Mouse (Mus musculus): ENCODE measurements around the gene Clstn2.

The Clstn2 gene

GRCm38 (mm10) chr9:97950378-97951006 lies 82.5 kb downstream of the Clstn2 start:
- in situ Hi-C loops (cut with MboI): no loop called here

- in situ Hi-C loops (cut with MboI): no loop called here
Measured at GRCm38 (mm10) chr9:97919326-97919725, 113.7 kb downstream of the Clstn2 start.

GRCm38 (mm10) chr9:97891415-97891814 lies 141.6 kb downstream of the Clstn2 start:
- in situ Hi-C loops (cut with MboI): no loop called here

GRCm38 (mm10) chr9:97883336-97883735 lies 149.6 kb downstream of the Clstn2 start:
- in situ Hi-C loops (cut with MboI): no loop called here

- in situ Hi-C loops (cut with MboI): no loop called here
Measured at GRCm38 (mm10) chr9:97867013-97867700, 165.8 kb downstream of the Clstn2 start.

- in situ Hi-C loops (cut with MboI): no loop called here
Measured at GRCm38 (mm10) chr9:97852859-97853258, 180.1 kb downstream of the Clstn2 start.

- in situ Hi-C loops (cut with MboI): no loop called here
Measured at GRCm38 (mm10) chr9:97847873-97848838, 184.8 kb downstream of the Clstn2 start.

- in situ Hi-C loops (cut with MboI): no loop called here
Measured at GRCm38 (mm10) chr9:97842054-97842453, 190.9 kb downstream of the Clstn2 start.

- in situ Hi-C loops (cut with MboI): no loop called here
Measured at GRCm38 (mm10) chr9:97831216-97831615, 201.8 kb downstream of the Clstn2 start.

- in situ Hi-C loops (cut with MboI): no loop called here
Measured at GRCm38 (mm10) chr9:97829919-97830318, 203.1 kb downstream of the Clstn2 start.

- in situ Hi-C loops (cut with MboI): no loop called here
Measured at GRCm38 (mm10) chr9:97827689-97828088, 205.3 kb downstream of the Clstn2 start.

- in situ Hi-C loops (cut with MboI): no loop called here
Measured at GRCm38 (mm10) chr9:97826077-97826947, 206.7 kb downstream of the Clstn2 start.

GRCm38 (mm10) chr9:97817116-97817515 lies 215.9 kb downstream of the Clstn2 start:
- in situ Hi-C loops (cut with MboI): no loop called here

GRCm38 (mm10) chr9:97816143-97816805 lies 216.7 kb downstream of the Clstn2 start:
- in situ Hi-C loops (cut with MboI): no loop called here

GRCm38 (mm10) chr9:97813157-97813556 lies 219.8 kb downstream of the Clstn2 start:
- in situ Hi-C loops (cut with MboI): no loop called here

GRCm38 (mm10) chr9:97807031-97807430 lies 225.9 kb downstream of the Clstn2 start:
- in situ Hi-C loops (cut with MboI): no loop called here

GRCm38 (mm10) chr9:97793661-97794060 lies 239.3 kb downstream of the Clstn2 start:
- in situ Hi-C loops (cut with MboI): no loop called here

- in situ Hi-C loops (cut with MboI): no loop called here
Measured at GRCm38 (mm10) chr9:97788151-97788670, 244.8 kb downstream of the Clstn2 start.

- in situ Hi-C loops (cut with MboI): no loop called here
Measured at GRCm38 (mm10) chr9:97780032-97780616, 252.9 kb downstream of the Clstn2 start.

- in situ Hi-C loops (cut with MboI): no loop called here
Measured at GRCm38 (mm10) chr9:97775770-97776169, 257.2 kb downstream of the Clstn2 start.

Measured in mature B cell (primary cell).